Mouse (Mus musculus): ENCODE data around the gene Usp3.

- TF ChIP-seq GATA1 (IDR thresholded peaks at IDR 0.05; ENCODE audit: borderline replicate concordance, low read length) (no peak), FLI1 (IDR thresholded peaks at IDR 0.05; ENCODE audit: low read length) (no peak)
Measured at GRCm38 (mm10) chr9:66520299-66520698, 72.6 kb downstream of the Usp3 start.

Data from megakaryocyte, embryonic 14.5 days (primary cell).